Mouse (Mus musculus) lung, postnatal 25 days (tissue): ENCODE data around the gene Acsbg2.

ENCODE experiments used
- DNase-seq: peaks from one replicate; pipeline ENCODE4 v3.0.0; 2022; ENCODE audit warnings: low spot score

Acsbg2 gene

GRCm38 (mm10) chr17:56874237-56874636 is at the start of gene Acsbg2:
TSS of gene Acsbg2 (minus strand) at chr17:56874447.
- no peak for DNase-seq

DNA sequence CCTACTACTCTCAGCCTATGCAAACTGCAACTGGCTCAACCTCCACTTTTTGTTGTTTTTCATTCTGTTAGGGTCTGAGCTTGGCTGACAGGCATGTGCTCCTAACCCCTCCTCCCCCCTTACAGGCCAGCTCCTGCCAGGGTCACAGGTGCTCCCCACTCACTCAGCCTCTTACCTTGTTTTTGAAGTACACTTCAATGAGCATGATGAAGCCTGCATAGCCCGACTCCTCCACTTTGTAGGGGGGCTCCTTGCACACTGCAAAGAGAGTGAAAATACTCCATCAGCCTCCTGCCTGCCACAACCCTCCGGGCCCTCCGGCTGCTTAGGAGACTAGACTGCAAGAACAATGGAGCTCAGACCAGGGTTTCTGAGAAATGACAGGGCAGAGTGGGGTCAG is 45.5 kb upstream of the Acsbg2 start:
- DNase-seq: peak; percentile 49

DNA sequence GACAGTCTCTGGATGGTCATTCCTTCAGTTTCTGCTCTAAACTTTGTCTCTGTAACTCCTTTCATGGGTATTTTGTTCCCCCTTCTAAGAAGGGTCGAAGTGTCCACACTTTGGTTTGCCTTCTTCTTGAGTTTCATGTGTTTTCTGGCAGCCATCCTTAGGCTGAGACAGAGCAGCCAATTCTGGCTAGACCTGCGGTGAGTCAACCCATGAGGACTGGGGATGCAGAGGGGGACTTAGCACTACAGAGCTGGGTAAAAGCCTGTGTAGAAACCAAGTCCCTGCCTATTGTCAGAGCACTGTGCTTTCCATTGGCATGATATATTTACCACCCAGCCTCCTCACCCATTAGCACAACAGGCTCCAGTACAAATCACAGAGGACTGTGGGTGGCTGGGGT is 42.9 kb upstream of the Acsbg2 start:
- no peak for DNase-seq

DNA sequence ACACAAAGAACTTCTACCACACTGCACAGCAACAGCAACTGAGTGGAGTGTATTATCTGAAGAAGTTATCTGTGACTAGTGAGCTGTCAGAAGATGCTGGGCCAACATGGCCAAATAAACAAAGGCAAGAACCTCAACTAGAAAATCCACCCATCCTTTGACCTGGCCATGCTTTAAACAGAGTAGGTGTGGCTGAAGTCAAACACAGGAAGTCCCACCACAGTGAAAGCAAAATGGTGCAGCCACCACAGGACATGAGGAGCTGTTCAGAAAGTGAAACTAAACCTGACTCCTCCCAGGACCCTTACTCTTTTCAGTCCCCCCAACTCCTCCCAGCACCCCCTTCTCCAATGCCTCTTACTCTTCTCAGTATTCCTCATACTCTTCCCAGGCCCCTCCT is 39.2 kb upstream of the Acsbg2 start:
- DNase-seq: no peak

- DNase-seq: no peak
Observed at GRCm38 (mm10) chr17:56913023-56913422, 38.8 kb upstream of the Acsbg2 start.

DNA sequence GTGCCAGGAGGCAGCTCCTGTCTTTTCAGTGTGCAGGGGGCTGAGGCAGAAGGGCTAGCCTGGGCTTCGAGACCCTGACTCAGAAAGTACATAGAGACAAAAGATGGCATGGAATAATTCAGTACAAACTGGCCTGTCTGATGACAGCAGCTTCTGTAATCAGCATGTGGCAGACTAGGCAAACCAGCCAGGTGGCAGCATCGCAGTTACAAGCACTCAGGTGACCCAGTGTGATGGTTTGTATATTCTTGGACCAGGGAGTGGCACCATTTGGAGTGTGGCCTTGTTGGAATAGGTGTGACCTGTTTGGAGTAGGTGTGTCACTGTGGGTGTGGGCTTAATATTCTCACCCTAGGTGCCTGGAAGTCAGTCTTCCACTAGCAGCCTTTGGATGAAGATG is 35.5 kb upstream of the Acsbg2 start:
- DNase-seq: peak; percentile 58

GRCm38 (mm10) chr17:56907887-56908286 is 33.6 kb upstream of the Acsbg2 start:
- DNase-seq: no peak

- peak; percentile 92 for DNase-seq
Observed at GRCm38 (mm10) chr17:56907096-56907495, 32.8 kb upstream of the Acsbg2 start.

DNA sequence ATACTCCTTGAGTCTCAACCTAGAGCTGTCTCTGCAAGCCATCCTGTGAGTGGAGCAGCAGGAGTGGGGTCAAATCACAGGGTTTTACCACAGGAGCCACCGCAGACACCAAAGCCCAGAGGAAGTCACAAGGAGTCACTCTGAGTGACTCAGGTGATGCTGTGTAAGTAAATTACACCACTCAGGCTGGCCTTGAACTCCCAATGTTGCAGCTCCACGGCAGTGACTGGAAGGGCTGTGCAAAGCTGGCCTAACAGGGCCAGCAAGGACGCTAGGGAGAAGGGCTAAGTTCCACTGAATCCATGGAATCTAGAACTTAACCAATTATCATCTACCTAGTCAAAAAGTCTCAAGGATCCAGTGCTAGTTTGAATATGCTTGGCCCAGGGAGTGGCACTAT is 31.9 kb upstream of the Acsbg2 start:
- no peak for DNase-seq

- DNase-seq: no peak
Observed at GRCm38 (mm10) chr17:56902698-56903097, 28.5 kb upstream of the Acsbg2 start.

DNA sequence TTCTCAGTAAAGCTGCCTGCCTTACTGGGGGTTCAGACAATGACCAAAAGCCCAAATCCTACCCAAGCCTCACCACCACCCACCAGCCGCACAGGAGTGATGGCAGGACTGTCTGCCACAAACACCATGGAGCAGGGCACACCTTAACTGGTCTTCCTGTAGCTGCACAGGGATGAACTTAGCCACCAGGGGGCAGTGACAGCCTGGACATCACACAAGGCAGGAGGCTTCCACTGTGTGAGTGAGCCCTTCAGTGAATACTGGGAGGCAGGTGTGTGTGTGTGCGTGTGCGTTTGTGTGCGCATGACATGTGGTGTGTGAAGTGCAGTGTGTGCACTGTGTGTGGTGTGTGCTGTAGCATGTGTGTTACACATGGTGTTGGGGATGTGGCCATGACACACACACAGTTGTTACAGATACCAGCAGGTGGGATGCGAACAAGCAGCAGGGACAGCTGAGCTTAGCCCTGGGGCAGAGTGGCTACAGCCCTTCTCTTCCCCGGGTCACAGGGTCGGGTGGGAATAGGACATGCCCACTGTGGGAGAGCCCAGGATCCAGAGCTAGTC is 23.5 kb upstream of the Acsbg2 start:
- DNase-seq: peak; percentile 87

DNA sequence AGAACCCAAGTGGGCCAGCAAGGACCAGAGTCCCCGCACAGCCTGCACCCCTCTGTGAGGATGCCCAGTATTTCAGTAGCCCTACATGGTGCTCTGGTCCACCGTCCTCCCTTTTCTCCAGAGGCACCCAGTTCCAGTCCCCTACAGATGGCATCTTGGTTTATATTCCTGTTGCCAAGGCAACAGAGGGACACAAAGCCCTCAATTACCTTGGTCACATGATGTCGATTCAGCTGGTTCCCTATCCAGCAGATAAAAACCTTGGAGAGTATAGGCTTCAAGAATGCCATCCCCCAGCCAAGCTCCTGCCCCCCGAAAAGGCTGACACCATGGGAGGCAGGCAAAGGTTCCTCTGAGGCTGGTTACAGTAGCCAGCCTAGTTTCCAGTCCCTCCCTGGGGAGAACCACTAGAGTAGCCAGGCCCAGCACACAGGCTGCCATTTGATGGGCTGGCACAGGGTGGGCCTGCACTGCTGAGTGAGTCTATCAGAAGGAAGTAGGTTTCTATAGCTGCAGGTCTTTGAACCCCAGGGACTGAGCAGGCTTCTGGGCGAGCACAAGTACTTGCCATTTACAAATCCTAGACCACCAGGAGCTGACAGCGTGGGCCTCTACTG is 22.4 kb upstream of the Acsbg2 start:
- no peak for DNase-seq

DNA sequence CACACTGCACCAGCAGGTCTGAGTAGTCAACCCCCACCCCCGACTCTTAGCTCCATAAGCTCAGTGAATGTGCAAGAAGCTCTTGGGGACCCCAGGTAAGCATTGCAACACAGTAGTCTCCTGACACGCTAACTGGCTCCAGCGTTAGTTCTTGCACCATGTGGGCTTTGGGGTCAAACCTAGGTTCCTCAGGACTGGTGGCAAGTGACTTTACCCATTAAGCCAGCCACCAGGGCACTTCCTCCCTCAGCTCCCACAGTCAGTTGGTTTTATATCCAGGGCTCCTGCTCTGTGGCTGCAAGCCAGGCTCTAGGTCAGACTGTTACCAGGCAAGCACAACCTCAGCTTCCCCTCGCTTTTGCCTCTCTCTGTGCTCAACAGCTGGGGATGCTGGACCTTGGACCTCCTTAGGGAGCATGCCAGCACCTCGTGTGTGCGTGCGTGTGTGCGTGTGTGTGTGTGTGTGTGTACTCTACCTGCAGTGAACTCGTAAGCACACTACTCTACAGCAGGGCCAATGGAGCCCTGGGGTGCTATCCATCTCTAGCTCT is 21.2 kb upstream of the Acsbg2 start:
- no peak for DNase-seq

- no peak for DNase-seq
Observed at GRCm38 (mm10) chr17:56890018-56890417, 15.8 kb upstream of the Acsbg2 start.

DNA sequence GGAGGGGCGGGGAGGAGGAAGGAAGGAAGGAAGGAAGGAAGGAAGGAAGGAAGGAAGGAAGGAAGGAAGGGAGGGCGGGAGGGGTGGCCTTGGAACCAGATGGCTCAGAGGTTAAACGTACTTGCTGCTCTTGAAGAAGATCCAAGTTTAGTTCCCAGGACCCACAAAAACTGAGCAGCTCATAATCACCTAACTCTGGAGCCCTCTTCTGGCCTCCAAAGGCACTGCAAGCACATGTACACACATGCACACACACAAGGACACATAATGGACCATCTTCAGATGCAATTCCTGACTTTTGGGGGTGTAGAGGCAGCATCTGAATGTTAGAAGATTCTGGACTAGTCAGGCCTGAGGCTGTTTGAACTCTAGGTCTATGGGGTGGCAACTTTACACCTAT is 13.8 kb upstream of the Acsbg2 start:
- no peak for DNase-seq

- peak; percentile 41 for DNase-seq
Observed at GRCm38 (mm10) chr17:56884809-56885208, 10.6 kb upstream of the Acsbg2 start.

DNA sequence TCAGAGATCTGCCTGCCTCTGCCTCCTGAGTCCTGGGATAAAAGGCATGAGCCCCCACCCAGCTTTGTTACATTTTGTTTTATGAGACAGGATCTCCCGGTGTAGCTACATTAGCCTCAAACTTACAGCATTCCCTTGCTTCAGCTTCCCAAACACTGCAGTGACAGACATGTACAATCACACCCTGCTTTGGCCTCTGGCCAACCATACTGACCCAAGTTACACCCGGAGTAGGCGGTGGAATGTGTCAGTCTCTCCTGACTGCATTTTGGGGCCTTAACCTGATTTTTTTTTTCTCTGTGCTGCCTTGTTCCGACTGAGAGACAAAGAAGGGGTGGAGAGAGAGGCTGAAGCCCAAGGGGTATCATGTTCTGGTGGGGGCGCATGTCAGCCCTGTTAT is 10.1 kb upstream of the Acsbg2 start:
- peak; percentile 20 for DNase-seq

DNA sequence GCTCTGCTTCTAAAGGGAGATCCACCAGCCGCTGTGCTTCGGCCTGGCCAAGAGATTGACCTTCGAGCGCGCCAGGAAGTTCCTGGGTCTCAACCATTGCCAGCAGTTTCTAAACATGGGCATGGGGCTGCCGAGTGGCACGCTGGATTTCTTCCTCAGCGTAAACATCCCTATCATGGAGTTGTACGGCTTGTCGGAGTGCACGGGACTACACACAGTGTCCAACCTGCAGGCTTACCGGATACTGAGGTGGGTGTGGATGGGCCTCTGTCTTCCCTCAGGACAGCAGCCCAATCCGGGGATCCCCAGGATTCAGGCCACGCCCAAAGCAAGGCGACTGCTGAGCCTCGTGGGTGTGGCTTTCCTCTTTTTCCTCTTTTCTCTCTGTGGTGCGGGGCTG is 9.4 kb upstream of the Acsbg2 start:
- DNase-seq: no peak

- peak; percentile 52 for DNase-seq
Observed at GRCm38 (mm10) chr17:56877426-56877825, 3.2 kb upstream of the Acsbg2 start.

DNA sequence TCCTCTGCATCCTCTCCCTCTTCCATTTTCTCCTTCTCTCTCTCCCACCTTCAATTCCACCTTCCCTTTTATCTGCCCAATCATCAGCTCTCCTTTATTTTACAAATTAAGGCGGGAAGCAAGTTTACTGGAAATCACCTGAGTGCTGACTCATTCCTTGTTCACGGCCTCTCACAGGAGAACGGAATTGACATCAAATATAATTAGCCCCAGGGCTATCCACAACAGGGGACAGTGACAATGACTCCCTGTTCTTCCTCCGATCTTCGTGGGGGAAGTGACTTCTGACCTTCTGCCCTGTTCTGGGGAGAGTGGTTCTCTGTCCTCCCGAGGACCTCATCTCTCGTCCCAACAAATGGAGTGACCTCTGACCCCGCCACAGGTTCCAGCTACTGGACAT is 2.7 kb upstream of the Acsbg2 start:
- DNase-seq: no peak

DNA sequence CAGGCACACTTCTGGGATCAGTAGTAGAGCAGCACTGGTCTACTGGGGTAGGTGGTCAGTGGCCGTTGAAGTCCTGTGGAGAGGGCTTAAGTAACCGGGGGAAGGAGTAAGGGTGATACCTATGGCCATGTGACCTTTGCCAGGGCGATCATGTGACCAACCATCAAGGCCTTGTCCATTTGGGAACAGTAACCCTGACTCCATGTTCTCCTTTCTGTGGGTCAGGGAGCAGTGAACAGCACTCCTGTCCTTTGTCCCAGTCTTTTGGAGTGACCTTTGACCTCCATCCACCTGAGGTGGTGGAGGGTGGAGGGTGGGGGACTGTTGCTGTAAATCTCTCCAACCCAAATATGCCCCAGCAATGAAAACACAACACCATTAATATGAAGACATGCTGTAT is 2.2 kb upstream of the Acsbg2 start:
- DNase-seq: no peak

DNA sequence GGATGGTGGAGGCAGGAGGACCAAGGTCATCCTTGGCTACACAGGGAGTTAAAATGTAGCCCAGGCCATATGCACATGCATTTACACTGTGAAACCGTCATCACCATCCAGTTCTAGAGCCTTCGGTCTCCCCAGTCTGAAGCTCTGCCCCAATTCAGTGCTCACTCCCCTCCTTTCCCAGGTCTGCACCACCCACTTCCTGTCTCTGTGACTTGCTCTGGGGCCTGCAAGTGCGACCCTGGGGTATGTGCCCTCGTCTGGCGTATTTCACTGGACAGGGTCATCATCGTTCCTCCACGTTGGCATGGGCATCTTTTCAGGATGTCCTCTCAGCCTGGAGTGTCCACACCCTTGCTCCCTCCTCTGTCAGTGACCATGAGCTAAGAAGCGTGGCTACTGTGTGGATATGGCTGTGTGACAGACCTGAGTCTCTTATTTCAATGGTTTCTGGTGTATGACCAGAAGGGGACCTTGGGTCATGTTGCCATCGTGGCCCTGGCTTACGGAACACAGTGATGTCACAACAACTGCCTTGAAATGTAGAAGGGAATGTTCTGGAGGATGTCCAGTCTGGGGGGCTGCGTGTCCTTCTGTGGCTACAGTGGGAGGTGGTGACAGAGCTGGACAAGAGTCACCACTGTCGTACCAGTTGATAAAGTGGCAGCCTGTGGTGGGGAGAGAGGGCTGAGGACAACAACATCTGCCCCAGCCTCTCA is 847 bp upstream of the Acsbg2 start, which contains the start of gene 1700061G19Rik:
Gene 1700061G19Rik (plus strand): TSS at position 542 of the 716 bp plus-strand sequence.
- DNase-seq: no peak

- DNase-seq: no peak
Observed at GRCm38 (mm10) chr17:56872512-56872911, 1.7 kb downstream of the Acsbg2 start.
